Mouse (Mus musculus): ENCODE measurements around the gene Olfr281. TPM values are rescaled to one million over a fixed set of nuclear protein-coding genes. Genes with fewer than 3 reads are reported as not detected.

Olfr281 gene
- polyA plus RNA-seq, 1 experiment: not detected

- Histone ChIP-seq H3K4me3 (replicated peaks; ENCODE audit: insufficient read depth, low read depth, low read length) (no peak overlapping the region), H3K4me1 (ENCODE audit: control insufficient read depth, insufficient read depth, low read length) (no peaks in the 10 kb centered on the region), H3K27me3 (ENCODE audit: control insufficient read depth, insufficient read depth, low read length) (no peaks in the 10 kb centered on the region), H3K27ac (ENCODE audit: insufficient read depth, low read length) (no peak overlapping the region)
- no peak for TF ChIP-seq POLR2A (IDR thresholded peaks at IDR 0.05; ENCODE audit: borderline replicate concordance, insufficient read depth, low read length)
- no peak for TF ChIP-seq CTCF (IDR thresholded peaks at IDR 0.05; ENCODE audit: borderline replicate concordance, insufficient read depth, low read depth, low read length)
- DNase-seq: no peak
- WGBS: 90% methylated on average over 13 of the region's 13 CpGs
Observed at GRCm38 (mm10) chr15:98471539-98471938, 19.2 kb downstream of the Olfr281 start.

GRCm38 (mm10) chr15:98474958-98475357 is 22.6 kb downstream of the Olfr281 start:
- Histone ChIP-seq H3K4me1 (ENCODE audit: control insufficient read depth, insufficient read depth, low read length) (no peaks in the 10 kb centered on the region), H3K27me3 (ENCODE audit: control insufficient read depth, insufficient read depth, low read length) (no peaks in the 10 kb centered on the region), H3K27ac (ENCODE audit: insufficient read depth, low read length) (no peak overlapping the region), H3K4me3 (replicated peaks; ENCODE audit: insufficient read depth, low read depth, low read length) (no peak overlapping the region)
- no peak for DNase-seq
- 76% methylated on average over 10 of the region's 10 CpGs for WGBS
- TF ChIP-seq CTCF (IDR thresholded peaks at IDR 0.05; ENCODE audit: borderline replicate concordance, insufficient read depth, low read depth, low read length): no peak
- no peak for TF ChIP-seq POLR2A (IDR thresholded peaks at IDR 0.05; ENCODE audit: borderline replicate concordance, insufficient read depth, low read length)

- Histone ChIP-seq H3K4me3 (replicated peaks; ENCODE audit: insufficient read depth, low read depth, low read length) (no peak overlapping the region), H3K27me3 (ENCODE audit: control insufficient read depth, insufficient read depth, low read length) (no peaks in the 10 kb centered on the region), H3K27ac (ENCODE audit: insufficient read depth, low read length) (no peak overlapping the region), H3K4me1 (ENCODE audit: control insufficient read depth, insufficient read depth, low read length) (no peaks in the 10 kb centered on the region)
- peak; percentile 18 to 43 for DNase-seq
- WGBS: 56% methylated on average over 10 of the region's 10 CpGs
- TF ChIP-seq CTCF (IDR thresholded peaks at IDR 0.05; ENCODE audit: borderline replicate concordance, insufficient read depth, low read depth, low read length): peak; percentile 49; the same call in 1 of the 2 replicates
- no peak for TF ChIP-seq POLR2A (IDR thresholded peaks at IDR 0.05; ENCODE audit: borderline replicate concordance, insufficient read depth, low read length)
Observed at GRCm38 (mm10) chr15:98475382-98475781, 23.0 kb downstream of the Olfr281 start.

GRCm38 (mm10) chr15:98476281-98476680 is 23.9 kb downstream of the Olfr281 start:
- DNase-seq: peak in 1 of 2 experiments; percentile 3
- WGBS: 56% methylated on average over 5 of the region's 5 CpGs
- no peaks in the 10 kb centered on the region for H3K27me3 ChIP-seq (ENCODE audit: control insufficient read depth, insufficient read depth, low read length)
- no peak overlapping the region for H3K27ac ChIP-seq (ENCODE audit: insufficient read depth, low read length)
- no peaks in the 10 kb centered on the region for H3K4me1 ChIP-seq (ENCODE audit: control insufficient read depth, insufficient read depth, low read length)
- H3K4me3 ChIP-seq (replicated peaks; ENCODE audit: insufficient read depth, low read depth, low read length): no peak overlapping the region
- TF ChIP-seq POLR2A (IDR thresholded peaks at IDR 0.05; ENCODE audit: borderline replicate concordance, insufficient read depth, low read length) (no peak), CTCF (IDR thresholded peaks at IDR 0.05; ENCODE audit: borderline replicate concordance, insufficient read depth, low read depth, low read length) (no peak)

- WGBS: 76% methylated on average over 7 of the region's 7 CpGs
- no peak overlapping the region for H3K27ac ChIP-seq (ENCODE audit: insufficient read depth, low read length)
- H3K4me1 ChIP-seq (ENCODE audit: control insufficient read depth, insufficient read depth, low read length): no peaks in the 10 kb centered on the region
- H3K27me3 ChIP-seq (ENCODE audit: control insufficient read depth, insufficient read depth, low read length): no peaks in the 10 kb centered on the region
- TF ChIP-seq CTCF (IDR thresholded peaks at IDR 0.05; ENCODE audit: borderline replicate concordance, insufficient read depth, low read depth, low read length) (no peak), POLR2A (IDR thresholded peaks at IDR 0.05; ENCODE audit: borderline replicate concordance, insufficient read depth, low read length) (no peak)
- DNase-seq: no peak
- no peak overlapping the region for H3K4me3 ChIP-seq (replicated peaks; ENCODE audit: insufficient read depth, low read depth, low read length)
Observed at GRCm38 (mm10) chr15:98479568-98480102, 27.2 kb downstream of the Olfr281 start.

- no peak within 1 kb of the TSS for H3K4me3 ChIP-seq (replicated peaks; ENCODE audit: insufficient read depth, low read depth, low read length)
- 17% methylated on average over 3 of the region's 3 CpGs for WGBS
- H3K4me1 ChIP-seq (ENCODE audit: control insufficient read depth, insufficient read depth, low read length): no peaks in the 10 kb centered on the region
- DNase-seq: no peak
- no peaks in the 10 kb centered on the region for H3K27me3 ChIP-seq (ENCODE audit: control insufficient read depth, insufficient read depth, low read length)
- no peak within 1 kb of the TSS for H3K27ac ChIP-seq (ENCODE audit: insufficient read depth, low read length)
- TF ChIP-seq POLR2A (IDR thresholded peaks at IDR 0.05; ENCODE audit: borderline replicate concordance, insufficient read depth, low read length) (no peak), CTCF (IDR thresholded peaks at IDR 0.05; ENCODE audit: borderline replicate concordance, insufficient read depth, low read depth, low read length) (no peak)
Observed at GRCm38 (mm10) chr15:98482701-98483100, 30.3 kb downstream of the Olfr281 start, which contains the start of gene Lalba. Gene Lalba (minus strand): TSS chr15:98482721.

GRCm38 (mm10) chr15:98483907-98484886 is 31.8 kb downstream of the Olfr281 start:
- no peaks in the 10 kb centered on the region for H3K4me1 ChIP-seq (ENCODE audit: control insufficient read depth, insufficient read depth, low read length)
- no peak overlapping the region for H3K27ac ChIP-seq (ENCODE audit: insufficient read depth, low read length)
- H3K4me3 ChIP-seq (replicated peaks; ENCODE audit: insufficient read depth, low read depth, low read length): no peak overlapping the region
- 73% methylated on average over 18 of the region's 18 CpGs for WGBS
- TF ChIP-seq POLR2A (IDR thresholded peaks at IDR 0.05; ENCODE audit: borderline replicate concordance, insufficient read depth, low read length) (no peak), CTCF (IDR thresholded peaks at IDR 0.05; ENCODE audit: borderline replicate concordance, insufficient read depth, low read depth, low read length) (no peak)
- no peaks in the 10 kb centered on the region for H3K27me3 ChIP-seq (ENCODE audit: control insufficient read depth, insufficient read depth, low read length)
- DNase-seq: no peak

All from cerebellum, adult 2 months (tissue).